Mouse (Mus musculus) neural tube, embryonic 13.5 days (tissue): ENCODE measurements at regions not wholly inside any gene's neighbourhood (a gene's known extent, or its start where the extent isn't known, plus 50 kb on each side); places are given as distances from the start of the nearest gene placed in this dataset.

ENCODE experiments used
- ATAC-seq: fragments of 200-750 bp; cut with Nextera tagmentation; 2 replicates; pipeline ENCODE4 v1.8.0; 2017; ENCODE audit warnings: low read depth, mild to moderate bottlenecking, moderate TSS enrichment, moderate library complexity
- H3K27ac ChIP-seq: fragments of 300-500 bp; sonication (generic); replicated peaks from 2 replicates; pipeline ENCODE4 v1.5.1; 2015; ENCODE audit warnings: moderate library complexity, mild to moderate bottlenecking, inconsistent platforms
- H3K27me3 ChIP-seq: fragments of 300-500 bp; sonication (generic); 2 replicates; pipeline ENCODE4 v1.6.1; 2015; ENCODE audit warnings: mild to moderate bottlenecking, inconsistent platforms
- H3K36me3 ChIP-seq: fragments of 300-500 bp; sonication (generic); 2 replicates; pipeline ENCODE4 v1.6.1; 2015; ENCODE audit warnings: mild to moderate bottlenecking, inconsistent platforms
- H3K4me1 ChIP-seq: fragments of 300-500 bp; sonication (generic); replicated peaks from 2 replicates; pipeline ENCODE4 v1.6.1; 2015; ENCODE audit warnings: inconsistent platforms
- H3K4me2 ChIP-seq: fragments of 300-500 bp; sonication (generic); 2 replicates; pipeline ENCODE4 v1.6.1; 2015; ENCODE audit warnings: inconsistent platforms, mild to moderate bottlenecking, moderate library complexity
- H3K4me3 ChIP-seq: fragments of 300-500 bp; sonication (generic); 2 replicates; pipeline ENCODE4 v1.5.1; 2015; ENCODE audit warnings: mild to moderate bottlenecking, inconsistent platforms
- H3K9ac ChIP-seq: fragments of 300-500 bp; sonication (generic); 2 replicates; pipeline ENCODE4 v1.6.1; 2015; ENCODE audit warnings: moderate library complexity, mild to moderate bottlenecking, inconsistent platforms
- H3K9me3 ChIP-seq: fragments of 300-500 bp; sonication (generic); 2 replicates; pipeline ENCODE4 v1.6.1; 2016; ENCODE audit warnings: inconsistent platforms
- WGBS: fragments of 180-500 bp; shearing (Covaris S2); methylation state at CpG from one replicate; pipeline ENCODE4 v1.1.7; 2015; 5-methylcytosine and 5-hydroxymethylcytosine counted together

DNA sequence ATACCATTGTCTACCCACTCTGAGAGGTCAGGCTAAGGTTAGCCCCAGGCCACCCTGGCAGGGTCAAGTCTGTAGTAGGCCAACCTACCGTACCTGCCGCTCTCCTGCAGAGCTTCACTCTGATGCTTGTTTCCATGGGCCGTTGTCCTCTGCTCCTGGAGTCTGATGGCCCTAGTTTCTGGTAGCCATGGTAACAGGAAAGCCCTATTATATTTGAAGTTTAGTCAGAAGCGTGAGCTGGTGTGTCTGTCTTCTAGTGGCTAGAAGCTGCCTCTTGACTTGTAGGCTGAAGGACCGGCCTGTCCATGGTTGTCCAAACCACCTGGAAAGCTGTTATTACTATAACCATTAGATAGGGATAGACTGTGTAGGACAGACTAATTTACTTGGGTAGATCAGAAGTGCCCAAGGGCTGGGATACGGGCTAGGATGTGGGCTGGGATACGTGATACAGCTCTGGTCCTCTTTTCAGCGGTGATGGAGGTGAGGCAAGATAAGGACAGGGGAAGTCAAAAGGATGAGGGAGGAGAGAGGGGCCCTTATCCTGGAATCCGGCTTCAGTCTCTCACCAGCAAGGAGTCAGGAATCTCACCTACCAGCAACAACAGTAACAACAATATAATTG lies 58.5 kb upstream of the Zfp706 start:
- H3K4me2 ChIP-seq, result no peak overlapping the region
- no peaks in the 10 kb centered on the region for H3K27me3 ChIP-seq
- no peak overlapping the region for H3K4me3 ChIP-seq
- H3K9ac ChIP-seq, result no peak overlapping the region
- H3K9me3 ChIP-seq, result no peaks in the 10 kb centered on the region
- no peaks in the 10 kb centered on the region for H3K4me1 ChIP-seq
- no peaks in the 10 kb centered on the region for H3K36me3 ChIP-seq
- ATAC-seq, result no peak
- 82% methylated on average over 9 of the region's 9 CpGs for WGBS
- H3K27ac ChIP-seq, result no peak overlapping the region

DNA sequence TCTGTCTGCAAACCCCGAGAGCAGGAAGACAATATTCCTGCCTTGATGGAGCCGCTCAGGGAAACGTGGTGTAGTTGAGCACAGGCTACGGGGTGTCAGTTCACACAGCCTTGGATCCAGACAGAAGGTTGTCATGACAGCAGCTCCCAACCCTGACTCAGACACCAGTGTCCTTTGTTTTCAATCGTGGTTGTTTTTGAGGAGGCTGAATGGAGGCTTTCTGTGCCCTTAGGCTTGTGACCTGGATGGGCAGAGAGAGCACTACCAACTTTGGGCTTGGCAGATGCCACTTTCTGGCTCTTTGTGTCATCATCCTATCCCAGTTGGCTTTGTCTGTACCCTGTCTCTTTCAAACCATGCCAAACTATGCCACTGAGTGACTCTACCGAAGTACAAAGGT lies 57.8 kb upstream of the Zfp706 start:
- no peak overlapping the region for H3K9ac ChIP-seq
- H3K4me3 ChIP-seq, result no peak overlapping the region
- WGBS, result 65% methylated on average over 6 of the region's 6 CpGs
- H3K9me3 ChIP-seq, result no peaks in the 10 kb centered on the region
- no peak for ATAC-seq
- H3K36me3 ChIP-seq, result no peaks in the 10 kb centered on the region
- H3K4me1 ChIP-seq, result no peaks in the 10 kb centered on the region
- H3K27ac ChIP-seq, result no peak overlapping the region
- no peak overlapping the region for H3K4me2 ChIP-seq
- no peaks in the 10 kb centered on the region for H3K27me3 ChIP-seq

DNA sequence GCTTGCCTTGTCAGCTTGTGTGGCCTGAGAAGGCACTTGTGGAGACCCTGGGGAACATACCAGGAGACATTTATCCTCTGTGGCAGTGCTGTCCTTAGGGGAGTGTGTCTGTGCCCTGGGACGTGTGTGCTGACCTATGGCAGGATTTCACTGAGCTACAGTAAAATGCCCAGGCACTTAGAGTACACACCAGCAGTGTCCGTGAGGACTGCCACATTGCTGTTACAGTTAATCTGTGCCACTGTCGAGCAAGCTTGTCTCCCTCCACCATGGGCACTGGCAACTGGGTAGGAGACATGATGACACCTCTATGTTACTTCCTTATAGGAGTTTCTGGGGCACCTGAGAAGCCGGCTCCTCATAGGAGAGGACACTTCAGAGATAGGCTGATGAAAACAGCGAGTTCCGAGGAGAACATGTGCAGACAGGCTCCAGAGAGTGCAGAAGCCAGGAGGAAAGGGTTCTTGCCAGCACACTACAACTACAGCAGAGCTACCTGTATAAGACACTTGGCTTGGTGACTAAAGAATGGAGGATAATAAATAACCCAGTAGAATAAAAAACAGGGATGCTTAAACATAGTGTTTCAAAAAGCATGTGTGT lies 56.3 kb upstream of the Zfp706 start:
- 89% methylated on average over 6 of the region's 6 CpGs for WGBS
- no peak overlapping the region for H3K27ac ChIP-seq

DNA sequence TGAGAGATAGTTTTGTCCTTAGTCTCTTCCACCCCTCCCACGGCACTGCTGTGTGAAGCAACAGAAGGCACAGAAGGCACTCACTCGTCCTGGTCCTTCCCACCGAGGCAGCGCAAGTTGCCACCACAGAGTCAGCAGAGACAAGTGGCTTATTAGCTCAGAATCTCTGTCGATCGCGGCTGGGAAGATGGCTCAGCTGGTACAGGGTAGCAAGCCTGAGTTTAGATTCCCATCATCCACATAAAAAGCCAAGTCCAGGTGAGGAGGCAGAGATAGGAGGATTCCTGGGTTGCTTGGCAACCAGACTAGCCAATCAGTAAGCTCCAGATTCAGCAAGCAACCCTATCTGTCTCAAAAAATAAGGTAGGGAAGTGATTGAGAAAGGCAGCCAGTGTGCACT lies 55.0 kb upstream of the Zfp706 start:
- Histone ChIP-seq H3K4me3 (no peak overlapping the region), H3K9me3 (no peaks in the 10 kb centered on the region), H3K9ac (no peak overlapping the region), H3K4me1 (no peaks in the 10 kb centered on the region), H3K36me3 (no peaks in the 10 kb centered on the region), H3K27ac (no peak overlapping the region), H3K27me3 (no peaks in the 10 kb centered on the region), H3K4me2 (no peak overlapping the region)
- ATAC-seq, result no peak
- WGBS, result 90% methylated on average over 7 of the region's 7 CpGs

More for the DNA sequence above, 56.3 kb upstream of the Zfp706 start:
- no peaks in the 10 kb centered on the region for H3K9me3 ChIP-seq
- no peaks in the 10 kb centered on the region for H3K36me3 ChIP-seq
- H3K4me2 ChIP-seq, result no peak overlapping the region
- H3K9ac ChIP-seq, result no peak overlapping the region
- ATAC-seq, result no peak
- no peaks in the 10 kb centered on the region for H3K27me3 ChIP-seq
- H3K4me3 ChIP-seq, result no peak overlapping the region
- no peaks in the 10 kb centered on the region for H3K4me1 ChIP-seq

DNA sequence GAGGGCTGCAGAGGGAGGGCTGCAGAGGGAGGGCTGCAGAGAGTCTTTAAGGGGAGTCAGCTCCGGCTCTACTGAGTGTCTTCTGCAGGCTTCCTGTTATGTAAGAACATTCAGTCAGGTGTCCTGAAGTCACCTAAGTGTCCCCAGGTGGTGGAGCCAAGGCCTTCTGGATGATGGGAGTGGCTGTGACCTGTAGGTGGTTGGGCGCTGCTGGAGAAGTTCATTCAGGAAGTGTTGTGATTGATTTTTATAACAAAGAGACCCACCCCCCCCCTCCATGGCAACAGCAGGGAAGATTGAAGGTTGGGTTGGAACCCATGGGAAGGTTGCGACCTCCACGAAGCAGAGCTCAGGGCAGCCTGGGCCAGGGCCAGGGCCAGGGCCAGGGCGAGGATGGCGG lies 53.9 kb upstream of the Zfp706 start:
- 89% methylated on average over 6 of the region's 6 CpGs for WGBS
- Histone ChIP-seq H3K9ac (no peak overlapping the region), H3K4me3 (no peak overlapping the region), H3K4me1 (no peaks in the 10 kb centered on the region), H3K9me3 (no peaks in the 10 kb centered on the region), H3K36me3 (no peaks in the 10 kb centered on the region), H3K27me3 (no peaks in the 10 kb centered on the region), H3K4me2 (no peak overlapping the region), H3K27ac (no peak overlapping the region)
- no peak for ATAC-seq

DNA sequence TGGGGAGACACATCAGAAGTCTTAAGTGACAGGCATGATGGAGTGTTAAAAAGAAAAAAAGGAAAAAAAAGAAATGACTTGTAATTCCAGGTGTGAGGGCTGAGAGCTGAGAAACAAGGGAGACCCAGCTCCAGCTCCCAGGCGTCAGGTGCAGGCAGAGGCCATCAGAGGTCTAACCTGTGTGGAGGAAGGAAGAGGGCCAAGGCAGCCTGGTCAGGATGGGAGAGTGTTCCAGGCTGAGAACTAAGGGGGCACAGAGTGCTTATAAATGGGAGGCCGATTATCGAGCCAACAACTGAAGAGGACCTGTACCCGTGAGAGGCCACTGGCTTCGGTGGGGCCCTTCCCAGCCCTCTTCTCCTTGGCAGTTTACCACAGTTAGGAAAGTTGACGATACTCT lies 53.3 kb upstream of the Zfp706 start:
- Histone ChIP-seq H3K4me3 (no peak overlapping the region), H3K9ac (no peak overlapping the region)
- WGBS, result 95% methylated on average over 6 of the region's 6 CpGs

More for the DNA sequence above, 53.3 kb upstream of the Zfp706 start:
- Histone ChIP-seq H3K27ac (no peak overlapping the region), H3K4me1 (no peaks in the 10 kb centered on the region), H3K36me3 (no peaks in the 10 kb centered on the region), H3K27me3 (no peaks in the 10 kb centered on the region), H3K4me2 (no peak overlapping the region), H3K9me3 (no peaks in the 10 kb centered on the region)
- no peak for ATAC-seq
